In genomic region chr7:78724591-78724990, GRCm38 (mm10) we compare ENCODE assay signal across 28 mouse cellular contexts. TPM values are rescaled to one million over a fixed set of nuclear protein-coding genes. Genes with fewer than 3 reads are reported as not detected.
DNase-seq lines count a peak whose midpoint lies in the region; ATAC-seq lines count a peak whose summit lies in the region.
"Had no signal": no experiment of that assay in that cellular context is flagged by ENCODE, and none has a peak within 500 bp of the region (broad histone marks: within the 10 kb centered on the region; RNA-seq: fewer than 3 reads in every experiment).

No protein-coding gene starts in this region.

- no peak overlapping the region for H3K9ac ChIP-seq in midbrain, embryonic 14.5 days (replicated peaks; ENCODE audit: low read length)
- H3K9ac ChIP-seq: embryonic facial prominence, embryonic 13.5 days; forebrain, postnatal 0 days; limb, embryonic 13.5 days; lung, embryonic 15.5 days; midbrain, embryonic 12.5 days; neural tube, embryonic 15.5 days; stomach, embryonic 15.5 days had no signal

- H3K4me1 ChIP-seq in midbrain, embryonic 14.5 days (ENCODE audit: control insufficient read depth, insufficient read depth, low read length): no peaks in the 10 kb centered on the region
- H3K4me1 ChIP-seq: embryonic facial prominence, embryonic 13.5 days; limb, embryonic 13.5 days; lung, embryonic 15.5 days; neural tube, embryonic 15.5 days; stomach, embryonic 15.5 days had no signal

- no peak overlapping the region for H3K27ac ChIP-seq in midbrain, embryonic 14.5 days (replicated peaks; ENCODE audit: low read depth, low read length)
- H3K27ac ChIP-seq: embryonic facial prominence, embryonic 13.5 days; hindbrain, embryonic 10.5 days; left cerebral cortex, adult 2 months; limb, embryonic 13.5 days; lung, embryonic 15.5 days; midbrain, embryonic 12.5 days; neural tube, embryonic 15.5 days; stomach, embryonic 15.5 days had no signal

- H3K27me3 ChIP-seq in midbrain, embryonic 14.5 days (ENCODE audit: control insufficient read depth, insufficient read depth, low read length): no peaks in the 10 kb centered on the region
- H3K27me3 ChIP-seq: embryonic facial prominence, embryonic 13.5 days; lung, embryonic 15.5 days; midbrain, embryonic 12.5 days; neural tube, embryonic 15.5 days; stomach, embryonic 15.5 days had no signal

- H3K4me2 ChIP-seq in midbrain, embryonic 14.5 days (ENCODE audit: low read length): no peak overlapping the region
- H3K4me2 ChIP-seq: embryonic facial prominence, embryonic 13.5 days; limb, embryonic 13.5 days; liver, embryonic 11.5 days; lung, embryonic 15.5 days; midbrain, embryonic 12.5 days; neural tube, embryonic 15.5 days; stomach, embryonic 15.5 days had no signal

- no peak overlapping the region for H3K4me3 ChIP-seq in midbrain, embryonic 14.5 days (replicated peaks; ENCODE audit: low read depth, low read length)
- H3K4me3 ChIP-seq: embryonic facial prominence, embryonic 13.5 days; erythroblast, embryonic 14.5 days; hindbrain, embryonic 10.5 days; left cerebral cortex, adult 2 months; limb, embryonic 13.5 days; lung, embryonic 15.5 days; midbrain, embryonic 12.5 days; neural tube, embryonic 15.5 days; stomach, embryonic 15.5 days had no signal

- H3K36me3 ChIP-seq in midbrain, embryonic 14.5 days (ENCODE audit: control insufficient read depth, insufficient read depth, low read length): no peaks in the 10 kb centered on the region
- H3K36me3 ChIP-seq: embryonic facial prominence, embryonic 13.5 days; hindbrain, embryonic 10.5 days; limb, embryonic 13.5 days; lung, embryonic 15.5 days; midbrain, embryonic 12.5 days; neural tube, embryonic 15.5 days; stomach, embryonic 15.5 days had no signal

- 39% methylated on average over 4 of the region's 4 CpGs for WGBS in midbrain, embryonic 14.5 days

- DNase-seq in CD4-positive helper T cell, adult 2 months (ENCODE audit: low read depth, low spot score): peak; percentile 59
- peak; percentile 58 for DNase-seq in T-cell, adult 2 months (ENCODE audit: low spot score)
- DNase-seq in natural killer cell, adult 2 months (ENCODE audit: low spot score in 2 of 2): peak; percentile 10 to 21
- peak; percentile 78 for DNase-seq in thymus, postnatal 14 days
- no peak for DNase-seq in midbrain, embryonic 14.5 days
- no peak for DNase-seq in frontal cortex, adult 2 months (ENCODE audit: extremely low spot score in 1 of 2, low spot score in 1 of 2)
- no peak for DNase-seq in testis, postnatal 10 days (ENCODE audit: low spot score)
- DNase-seq in kidney, postnatal 4 days: no peak
- DNase-seq: adrenal gland, postnatal 14 days; cerebellum, adult 11-12 months; cerebellum, postnatal 10 days; forebrain, postnatal 0 days; gastrocnemius, postnatal 10 days; heart, postnatal 14 days; kidney, postnatal 14 days; right cerebral cortex, postnatal 25 days had no signal

- ATAC-seq in midbrain, embryonic 14.5 days (ENCODE audit: low FRiP score, low TSS enrichment): no peak
- ATAC-seq: forebrain, postnatal 0 days; hindbrain, embryonic 16.5 days; intestine, postnatal 0 days had no signal

- H3K9me3 ChIP-seq in midbrain, embryonic 14.5 days (ENCODE audit: control insufficient read depth, low read length): no peaks in the 10 kb centered on the region
- H3K9me3 ChIP-seq: embryonic facial prominence, embryonic 13.5 days; hindbrain, embryonic 10.5 days; limb, embryonic 13.5 days; lung, embryonic 15.5 days; midbrain, embryonic 12.5 days; neural tube, embryonic 15.5 days; stomach, embryonic 15.5 days had no signal

RNA-seq across cellular contexts. Expression of gene Ntrk3, which starts 13.2 kb away (rescaled TPM):
- polyA plus RNA-seq in midbrain, embryonic 14.5 days (2014; fragmentation: Nextera tagmentation; extraction: Ambion mirVana): 27.0 and 27.1 TPM in 2 replicates
- polyA plus RNA-seq in frontal cortex, adult 2 months (2012; rRNA removed): 72.0 and 76.9 TPM in 2 replicates
- polyA plus RNA-seq: erythroblast, embryonic 14.5 days had no signal

RNA-seq across cellular contexts. Expression of gene Mrps11, which starts 58.3 kb away (rescaled TPM):
- 64.0 and 74.8 TPM in 2 replicates for polyA plus RNA-seq in midbrain, embryonic 14.5 days (2014; fragmentation: Nextera tagmentation; extraction: Ambion mirVana)
- polyA plus RNA-seq in frontal cortex, adult 2 months (2012; rRNA removed): 64.7 and 66.4 TPM in 2 replicates

RNA-seq across cellular contexts. Expression of gene Mrpl46, which starts 58.7 kb away (rescaled TPM):
- polyA plus RNA-seq in midbrain, embryonic 14.5 days (2014; fragmentation: Nextera tagmentation; extraction: Ambion mirVana): 55.9 and 60.6 TPM in 2 replicates
- polyA plus RNA-seq in frontal cortex, adult 2 months (2012; rRNA removed): 34.9 and 35.3 TPM in 2 replicates

Comparison
In these comparisons a context has a peak if more than half of its experiments do, and no peak if none do; other contexts are left out.
1. DNase-seq: peak in CD4-positive helper T cell, adult 2 months (single experiment), T-cell, adult 2 months (single experiment), natural killer cell, adult 2 months (2 of 2) and thymus, postnatal 14 days (single experiment); none in midbrain, embryonic 14.5 days (single experiment), frontal cortex, adult 2 months (0 of 2), testis, postnatal 10 days (single experiment) and kidney, postnatal 4 days (0 of 2).